Mouse (Mus musculus): ENCODE results near the gene Nol10. TPM values are rescaled to one million over a fixed set of nuclear protein-coding genes. Genes with fewer than 3 reads are reported as not detected.

The Nol10 gene
- polyA plus RNA-seq, 2 experiments, result 17.3 to 18.0 TPM

DNA sequence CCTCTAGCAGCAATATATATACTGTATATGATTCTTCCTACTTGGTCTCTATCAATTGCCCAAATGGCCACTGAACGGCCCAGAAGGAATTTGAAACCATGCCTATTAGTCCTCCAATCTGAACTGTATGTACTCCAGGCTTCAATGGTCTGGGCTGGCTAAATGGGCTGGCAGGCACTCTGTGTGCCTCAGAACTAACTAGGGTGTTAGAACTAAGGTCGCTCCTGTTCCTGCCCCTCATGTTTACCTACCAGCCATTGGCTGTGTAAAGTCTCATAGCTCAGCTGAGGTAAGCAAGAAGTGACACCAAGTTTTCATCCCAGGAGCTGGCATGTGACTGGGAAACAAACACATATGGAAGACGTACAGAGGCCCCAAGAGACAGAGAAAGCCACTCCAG lies 100.5 kb downstream of the Nol10 start:
- no peak for DNase-seq (ENCODE audit: low spot score)
- ATAC-seq (ENCODE audit: low FRiP score, low read depth), result no peak
- Histone ChIP-seq H3K9ac (ENCODE audit: low read depth, low read length, severe bottlenecking) (no peak overlapping the region), H3K4me3 (replicated peaks; ENCODE audit: low read length) (no peak overlapping the region), H3K36me3 (ENCODE audit: control insufficient read depth, insufficient read depth, low read length) (no peaks in the 10 kb centered on the region), H3K9me3 (ENCODE audit: control insufficient read depth, low read length) (no peaks in the 10 kb centered on the region), H3K27ac (replicated peaks; ENCODE audit: low read depth, low read length) (no peak overlapping the region), H3K4me1 (ENCODE audit: control insufficient read depth, insufficient read depth, low read length) (peaks cover 6% of the 10 kb centered on the region; the same call in 1 of the 2 replicates), H3K27me3 (ENCODE audit: control insufficient read depth, insufficient read depth, low read length) (no peaks in the 10 kb centered on the region), H3K4me2 (replicated peaks; ENCODE audit: low read depth, low read length, severe bottlenecking) (no peak overlapping the region)
- 69% methylated on average over 3 of the region's 3 CpGs for WGBS
- no peak for TF ChIP-seq POLR2A (IDR thresholded peaks at IDR 0.05; ENCODE audit: borderline replicate concordance, extremely low read depth, insufficient read depth, insufficient read length)

GRCm38 (mm10) chr12:17449661-17450091 lies 101.4 kb downstream of the Nol10 start:
- H3K4me2 ChIP-seq (replicated peaks; ENCODE audit: low read depth, low read length, severe bottlenecking), result no peak overlapping the region
- 75% methylated on average over 4 of the region's 4 CpGs for WGBS
- no peak overlapping the region for H3K4me3 ChIP-seq (replicated peaks; ENCODE audit: low read length)
- H3K27me3 ChIP-seq (ENCODE audit: control insufficient read depth, insufficient read depth, low read length), result no peaks in the 10 kb centered on the region
- no peaks in the 10 kb centered on the region for H3K36me3 ChIP-seq (ENCODE audit: control insufficient read depth, insufficient read depth, low read length)
- H3K27ac ChIP-seq (replicated peaks; ENCODE audit: low read depth, low read length), result no peak overlapping the region
- H3K9me3 ChIP-seq (ENCODE audit: control insufficient read depth, low read length), result no peaks in the 10 kb centered on the region
- H3K9ac ChIP-seq (ENCODE audit: low read depth, low read length, severe bottlenecking), result no peak overlapping the region
- ATAC-seq (ENCODE audit: low FRiP score, low read depth) (no peak), DNase-seq (ENCODE audit: low spot score) (no peak)
- TF ChIP-seq POLR2A (IDR thresholded peaks at IDR 0.05; ENCODE audit: borderline replicate concordance, extremely low read depth, insufficient read depth, insufficient read length), result no peak
- no peaks in the 10 kb centered on the region for H3K4me1 ChIP-seq (ENCODE audit: control insufficient read depth, insufficient read depth, low read length)

DNA sequence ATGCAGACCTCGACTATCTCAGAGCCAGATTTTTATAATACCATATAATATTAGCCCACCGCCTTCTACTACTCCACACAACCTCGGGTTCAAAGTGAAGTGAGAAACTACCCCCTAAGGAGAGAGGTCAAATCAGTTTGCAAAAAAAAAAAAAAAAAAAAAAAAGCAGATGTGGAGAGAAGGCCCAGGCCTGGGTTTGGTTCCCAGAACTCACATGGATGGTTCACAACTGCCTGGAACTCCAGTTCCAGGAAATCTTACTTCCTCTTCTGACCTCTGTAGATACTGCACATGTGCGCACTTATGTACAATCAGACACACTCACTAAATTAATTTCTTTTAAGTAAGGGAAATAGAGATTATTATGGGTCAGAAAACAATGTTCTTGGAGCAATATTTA lies 102.2 kb downstream of the Nol10 start:
- Histone ChIP-seq H3K27ac (replicated peaks; ENCODE audit: low read depth, low read length) (no peak overlapping the region), H3K4me3 (replicated peaks; ENCODE audit: low read length) (no peak overlapping the region), H3K36me3 (ENCODE audit: control insufficient read depth, insufficient read depth, low read length) (no peaks in the 10 kb centered on the region), H3K4me2 (replicated peaks; ENCODE audit: low read depth, low read length, severe bottlenecking) (no peak overlapping the region), H3K9me3 (ENCODE audit: control insufficient read depth, low read length) (no peaks in the 10 kb centered on the region), H3K4me1 (ENCODE audit: control insufficient read depth, insufficient read depth, low read length) (no peaks in the 10 kb centered on the region), H3K27me3 (ENCODE audit: control insufficient read depth, insufficient read depth, low read length) (no peaks in the 10 kb centered on the region), H3K9ac (ENCODE audit: low read depth, low read length, severe bottlenecking) (no peak overlapping the region)
- no peak for TF ChIP-seq POLR2A (IDR thresholded peaks at IDR 0.05; ENCODE audit: borderline replicate concordance, extremely low read depth, insufficient read depth, insufficient read length)
- DNase-seq (ENCODE audit: low spot score), result no peak
- ATAC-seq (ENCODE audit: low FRiP score, low read depth), result no peak
- 58% methylated on average over 4 of the region's 4 CpGs for WGBS

GRCm38 (mm10) chr12:17450908-17451307 lies 102.7 kb downstream of the Nol10 start:
- Histone ChIP-seq H3K4me1 (ENCODE audit: control insufficient read depth, insufficient read depth, low read length) (no peaks in the 10 kb centered on the region), H3K9me3 (ENCODE audit: control insufficient read depth, low read length) (no peaks in the 10 kb centered on the region), H3K36me3 (ENCODE audit: control insufficient read depth, insufficient read depth, low read length) (no peaks in the 10 kb centered on the region), H3K27me3 (ENCODE audit: control insufficient read depth, insufficient read depth, low read length) (no peaks in the 10 kb centered on the region), H3K4me2 (replicated peaks; ENCODE audit: low read depth, low read length, severe bottlenecking) (no peak overlapping the region), H3K4me3 (replicated peaks; ENCODE audit: low read length) (no peak overlapping the region), H3K27ac (replicated peaks; ENCODE audit: low read depth, low read length) (no peak overlapping the region), H3K9ac (ENCODE audit: low read depth, low read length, severe bottlenecking) (no peak overlapping the region)
- no peak for ATAC-seq (ENCODE audit: low FRiP score, low read depth)
- 58% methylated on average over 4 of the region's 4 CpGs for WGBS
- no peak for TF ChIP-seq POLR2A (IDR thresholded peaks at IDR 0.05; ENCODE audit: borderline replicate concordance, extremely low read depth, insufficient read depth, insufficient read length)
- no peak for DNase-seq (ENCODE audit: low spot score)

GRCm38 (mm10) chr12:17452273-17452672 lies 104.0 kb downstream of the Nol10 start:
- 89% methylated on average over 1 of the region's 1 CpGs for WGBS
- Histone ChIP-seq H3K9me3 (ENCODE audit: control insufficient read depth, low read length) (no peaks in the 10 kb centered on the region), H3K4me1 (ENCODE audit: control insufficient read depth, insufficient read depth, low read length) (no peaks in the 10 kb centered on the region), H3K4me3 (replicated peaks; ENCODE audit: low read length) (no peak overlapping the region), H3K9ac (ENCODE audit: low read depth, low read length, severe bottlenecking) (no peak overlapping the region), H3K4me2 (replicated peaks; ENCODE audit: low read depth, low read length, severe bottlenecking) (no peak overlapping the region), H3K27ac (replicated peaks; ENCODE audit: low read depth, low read length) (no peak overlapping the region), H3K27me3 (ENCODE audit: control insufficient read depth, insufficient read depth, low read length) (no peaks in the 10 kb centered on the region), H3K36me3 (ENCODE audit: control insufficient read depth, insufficient read depth, low read length) (no peaks in the 10 kb centered on the region)
- ATAC-seq (ENCODE audit: low FRiP score, low read depth) (no peak), DNase-seq (ENCODE audit: low spot score) (no peak)
- TF ChIP-seq POLR2A (IDR thresholded peaks at IDR 0.05; ENCODE audit: borderline replicate concordance, extremely low read depth, insufficient read depth, insufficient read length), result no peak

DNA sequence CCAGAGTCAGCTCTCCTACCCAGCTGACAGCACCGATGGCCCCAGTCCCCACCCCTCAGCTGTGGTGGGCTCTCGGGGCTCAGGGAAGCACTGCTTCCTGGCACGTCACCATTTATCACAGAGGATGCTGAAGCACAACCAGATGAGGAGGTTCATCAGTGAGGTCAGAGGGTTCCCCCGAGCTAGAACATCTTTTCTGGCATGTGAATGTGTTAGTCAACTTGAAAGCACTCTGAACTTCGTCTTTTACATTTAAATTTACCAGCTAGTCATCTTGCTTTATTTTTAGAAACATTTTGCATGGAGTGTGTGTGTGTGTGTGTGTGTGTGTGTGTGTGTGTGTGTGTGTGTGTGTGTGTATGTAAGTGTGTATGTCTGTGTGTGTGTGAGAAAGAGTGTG lies 105.7 kb downstream of the Nol10 start:
- 57% methylated on average over 5 of the region's 5 CpGs for WGBS
- TF ChIP-seq POLR2A (IDR thresholded peaks at IDR 0.05; ENCODE audit: borderline replicate concordance, extremely low read depth, insufficient read depth, insufficient read length), result no peak
- Histone ChIP-seq H3K9me3 (ENCODE audit: control insufficient read depth, low read length) (no peaks in the 10 kb centered on the region), H3K4me1 (ENCODE audit: control insufficient read depth, insufficient read depth, low read length) (no peaks in the 10 kb centered on the region), H3K27ac (replicated peaks; ENCODE audit: low read depth, low read length) (no peak overlapping the region), H3K27me3 (ENCODE audit: control insufficient read depth, insufficient read depth, low read length) (no peaks in the 10 kb centered on the region), H3K9ac (ENCODE audit: low read depth, low read length, severe bottlenecking) (no peak overlapping the region), H3K4me2 (replicated peaks; ENCODE audit: low read depth, low read length, severe bottlenecking) (no peak overlapping the region), H3K36me3 (ENCODE audit: control insufficient read depth, insufficient read depth, low read length) (no peaks in the 10 kb centered on the region), H3K4me3 (replicated peaks; ENCODE audit: low read length) (no peak overlapping the region)
- ATAC-seq (ENCODE audit: low FRiP score, low read depth) (no peak), DNase-seq (ENCODE audit: low spot score) (no peak)
